Mouse (Mus musculus) monocyte, adult 2 months (primary cell): ENCODE data around the gene Foxn3.

Experiments
- DNase-seq, 2 experiments: peaks; one replicate each; pipeline ENCODE4 v3.0.0; 2022; ENCODE audit warnings: low spot score in 2 of 2, low read depth in 1 of 2

Foxn3 gene

GRCm38 (mm10) chr12:99231321-99231720 is 332.1 kb downstream of the Foxn3 start:
- DNase-seq: no peak

GRCm38 (mm10) chr12:99230783-99231048 is 332.7 kb downstream of the Foxn3 start:
- no peak for DNase-seq

- DNase-seq: no peak
These were observed 333.2 kb downstream of the Foxn3 start for GRCm38 (mm10) chr12:99229973-99230782.

- DNase-seq: no peak
These were observed 335.9 kb downstream of the Foxn3 start for GRCm38 (mm10) chr12:99227313-99227952.

DNA sequence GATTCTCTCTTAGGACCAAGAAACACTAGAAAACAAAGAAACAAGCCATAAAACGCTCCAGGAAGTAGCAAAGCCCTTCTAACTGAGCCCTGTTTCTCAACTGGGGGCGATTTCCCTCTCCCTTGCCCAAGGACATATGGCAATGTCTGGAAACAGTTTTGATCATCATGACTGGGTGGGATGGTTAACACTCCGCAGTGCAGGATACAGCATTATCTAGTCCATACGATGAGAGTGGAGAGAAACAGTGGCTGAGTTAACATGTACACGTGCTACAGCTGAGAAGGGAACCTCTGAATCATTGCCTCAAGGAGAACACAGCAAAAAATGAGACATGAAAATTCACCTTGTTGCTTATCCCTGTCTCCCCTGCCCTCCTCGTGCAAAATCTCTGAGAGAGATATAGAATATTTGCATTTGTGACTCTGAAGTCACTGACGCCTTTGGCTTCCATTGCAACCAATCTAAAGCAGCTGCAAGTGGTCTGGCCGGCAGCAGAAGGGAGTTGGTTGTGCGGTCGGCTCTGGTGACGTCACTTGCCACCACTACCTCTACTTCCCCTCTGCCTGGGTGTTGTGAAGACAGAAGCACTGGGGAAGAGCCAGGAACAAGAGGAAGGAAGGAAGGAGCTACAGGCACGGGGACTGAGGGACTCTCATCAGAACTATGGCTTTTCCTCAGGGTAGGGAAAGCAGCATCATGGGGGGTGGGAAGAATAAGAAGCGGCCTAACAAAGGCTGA is 338.3 kb downstream of the Foxn3 start:
- DNase-seq: peak; percentile 61 to 67

DNA sequence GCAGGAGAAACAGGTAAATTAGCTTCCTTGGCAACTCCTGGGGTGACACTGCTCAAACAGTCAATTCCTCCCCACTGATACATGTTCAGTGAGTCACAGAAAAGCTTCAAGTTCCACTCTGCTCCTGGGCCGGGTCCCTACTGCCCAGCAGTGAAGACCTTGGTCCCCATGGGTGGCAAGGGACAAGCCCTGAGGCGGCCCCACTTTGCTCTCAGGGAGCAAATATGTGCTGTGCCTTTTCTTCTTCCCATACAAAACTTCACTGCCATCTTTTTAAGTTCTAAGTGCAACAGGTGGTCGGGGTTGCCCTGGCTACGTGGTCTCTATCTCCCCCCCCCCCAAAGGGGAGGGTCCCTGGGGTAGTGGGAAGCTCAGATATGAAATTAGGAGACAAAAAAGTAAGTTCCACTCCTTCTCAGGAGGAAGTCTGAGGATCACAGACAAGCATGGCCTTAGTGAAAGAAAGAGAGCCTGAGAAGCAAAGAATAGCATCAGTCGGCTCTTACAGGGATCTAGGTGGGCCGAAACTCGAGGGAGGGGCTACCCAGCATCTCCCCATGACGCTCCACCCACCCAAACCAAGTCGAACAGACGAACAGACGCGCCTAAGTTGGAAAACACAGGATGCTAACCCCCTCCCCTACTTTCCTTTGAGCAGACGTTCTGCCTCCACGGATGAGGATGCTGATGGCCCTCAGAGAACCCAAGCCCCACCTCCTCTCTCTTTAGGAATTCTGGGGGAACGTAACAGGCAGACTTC is 342.1 kb downstream of the Foxn3 start:
- no peak for DNase-seq

- no peak for DNase-seq
These were observed 343.0 kb downstream of the Foxn3 start for GRCm38 (mm10) chr12:99220333-99220732.

- DNase-seq: no peak
These were observed 343.6 kb downstream of the Foxn3 start for GRCm38 (mm10) chr12:99219812-99220211.

DNA sequence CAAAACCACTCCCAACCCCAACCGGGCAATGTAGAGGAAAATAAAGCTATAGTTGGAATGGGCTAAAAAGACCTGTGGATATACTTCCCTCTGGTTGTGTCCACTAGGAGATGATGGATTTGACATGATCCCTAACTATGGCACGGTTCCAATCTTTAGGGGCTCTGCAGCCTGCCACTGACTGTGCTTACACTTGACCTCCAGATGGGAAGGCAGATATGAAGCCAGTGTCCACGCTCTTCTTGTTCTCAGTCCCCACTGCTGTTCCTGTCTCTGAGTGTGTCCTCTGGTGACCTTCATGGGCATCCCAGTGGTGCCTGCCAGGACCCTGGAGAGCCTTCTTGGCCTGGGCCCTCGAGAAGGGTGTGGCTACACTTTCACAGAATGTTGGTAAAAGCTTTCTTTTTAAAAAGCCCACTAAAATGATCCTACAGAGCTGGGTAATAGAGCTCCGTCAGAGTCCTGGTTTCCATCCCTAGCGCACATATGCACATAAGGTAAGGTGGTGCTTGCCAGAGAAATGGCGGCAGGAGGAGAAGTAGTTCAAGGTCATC is 346.2 kb downstream of the Foxn3 start:
- DNase-seq: no peak

GRCm38 (mm10) chr12:99216341-99216761 is 347.0 kb downstream of the Foxn3 start:
- DNase-seq: no peak

DNA sequence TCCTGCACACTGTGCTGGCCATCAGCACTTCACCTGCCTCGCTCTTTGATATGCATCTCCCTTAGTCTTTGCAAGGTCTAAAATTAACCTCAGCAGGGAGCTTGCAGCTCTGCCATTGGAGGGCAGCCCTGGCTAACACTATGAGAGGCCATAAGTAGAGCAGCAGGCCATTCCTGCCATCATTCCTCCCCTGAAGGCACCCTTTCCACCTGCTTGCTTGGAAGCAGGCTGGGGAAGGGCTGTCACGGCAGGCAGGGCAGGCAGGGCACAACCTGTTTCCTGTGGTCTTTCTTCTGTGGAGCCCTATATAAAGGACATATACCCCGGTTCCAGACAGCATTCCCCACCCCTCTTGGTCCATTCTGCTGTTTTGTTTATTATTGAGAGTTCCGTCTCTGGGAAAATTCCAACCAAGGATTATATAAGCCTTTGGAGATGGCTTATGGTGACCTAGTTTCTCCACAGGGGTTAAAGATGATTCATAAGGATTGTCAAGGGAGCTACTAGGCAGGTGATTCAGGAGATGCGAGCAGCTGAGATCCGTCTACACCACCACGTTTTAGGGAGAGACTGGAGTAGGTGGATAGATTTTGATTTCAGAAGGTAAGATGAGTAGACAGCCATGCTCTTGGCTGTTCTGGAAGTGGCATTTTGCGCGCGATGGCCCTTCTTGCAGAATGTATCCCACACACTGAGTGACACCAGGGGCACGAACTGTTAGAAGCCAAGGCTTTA is 347.7 kb downstream of the Foxn3 start:
- DNase-seq: no peak

DNA sequence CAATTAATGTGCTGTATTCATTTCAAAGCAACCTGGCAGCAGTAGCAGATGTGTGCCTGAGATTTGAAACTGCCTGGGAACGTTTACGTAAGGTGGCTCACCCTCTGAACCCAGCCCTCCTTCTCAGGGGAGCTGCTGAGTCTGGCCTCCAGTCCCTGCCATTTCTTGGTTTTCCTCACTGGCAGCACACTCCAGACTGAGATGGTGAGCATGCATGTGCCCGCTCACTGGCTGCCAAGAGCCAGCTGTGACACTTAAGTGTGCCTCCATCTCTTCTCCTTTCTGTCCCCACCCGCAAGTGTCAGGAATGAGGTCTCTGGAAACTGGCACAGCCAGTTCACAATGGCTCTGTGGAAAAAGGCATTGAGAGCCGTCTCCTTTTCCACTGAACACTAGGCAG is 349.3 kb downstream of the Foxn3 start:
- no peak for DNase-seq

DNA sequence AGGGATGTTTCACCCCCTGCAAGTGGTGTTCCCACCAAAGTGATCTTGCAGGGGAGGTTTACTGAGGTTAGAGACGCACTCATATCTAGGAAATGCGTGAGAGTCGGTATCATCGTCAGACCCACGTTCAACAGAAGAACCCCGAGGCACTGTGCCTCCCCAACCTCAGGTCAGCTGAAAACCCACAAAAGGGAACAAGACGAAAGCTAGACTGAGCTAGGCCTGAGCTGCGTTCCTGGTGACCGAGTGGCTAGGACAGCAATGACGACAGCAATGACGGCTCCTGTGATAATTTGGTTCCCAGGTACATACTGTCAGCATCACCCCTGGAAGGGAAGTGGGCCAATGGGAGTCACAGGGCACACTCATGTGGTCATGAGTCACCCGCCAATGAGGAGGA is 350.2 kb downstream of the Foxn3 start:
- DNase-seq: no peak

GRCm38 (mm10) chr12:99209801-99210200 is 353.6 kb downstream of the Foxn3 start:
- no peak for DNase-seq

DNA sequence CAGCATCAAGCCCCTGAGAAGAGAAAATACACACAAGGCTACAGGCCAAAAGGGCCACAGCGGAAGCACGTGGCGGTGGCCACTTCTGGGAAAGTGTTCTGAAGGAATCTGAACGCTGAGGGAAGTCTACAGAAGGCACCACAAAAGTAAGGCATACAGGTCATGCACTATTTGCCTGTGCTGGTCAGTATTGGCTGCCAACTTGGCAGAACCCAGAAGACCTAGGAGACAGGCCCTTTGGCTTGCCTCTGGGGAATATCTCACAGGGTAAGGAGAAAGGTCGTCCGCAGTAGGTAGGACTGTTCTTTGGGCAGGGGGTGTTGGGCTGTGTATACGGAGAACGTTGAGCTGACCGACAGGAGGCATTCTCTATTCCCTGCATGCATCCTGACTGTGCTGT is 355.1 kb downstream of the Foxn3 start:
- no peak for DNase-seq

- no peak for DNase-seq
These were observed 356.3 kb downstream of the Foxn3 start for GRCm38 (mm10) chr12:99207014-99207612.

- DNase-seq: no peak
These were observed 357.6 kb downstream of the Foxn3 start for GRCm38 (mm10) chr12:99205734-99206133.

- no peak for DNase-seq
These were observed 364.3 kb downstream of the Foxn3 start for GRCm38 (mm10) chr12:99199124-99199483.

GRCm38 (mm10) chr12:99198428-99199123 is 364.8 kb downstream of the Foxn3 start:
- DNase-seq: no peak

DNA sequence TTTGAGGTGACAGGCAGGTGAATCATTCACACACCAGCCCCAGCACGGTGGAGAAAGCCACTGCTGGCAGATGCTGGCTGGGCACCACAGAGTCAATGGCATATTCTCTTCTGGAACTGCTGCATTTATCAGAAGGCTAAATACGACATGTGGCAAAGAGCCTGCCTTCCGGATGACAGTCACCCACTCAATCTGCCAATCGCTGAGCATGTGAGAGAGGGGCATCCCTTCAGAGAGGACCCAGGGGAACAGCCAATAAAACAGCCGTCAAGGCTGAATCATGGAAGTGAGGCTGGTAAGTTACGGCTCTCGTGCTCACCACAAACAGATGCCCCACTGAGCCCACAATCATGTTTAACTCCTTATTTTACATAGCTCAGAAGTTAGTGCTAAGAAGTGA is 366.4 kb downstream of the Foxn3 start:
- no peak for DNase-seq
